Mouse (Mus musculus) limb, embryonic 15.5 days (tissue): Measurements from ENCODE around the gene Tmem86b. TPM values are rescaled to one million over a fixed set of nuclear protein-coding genes. Genes with fewer than 3 reads are reported as not detected.

Experiments used
- ATAC-seq: fragments of 200-750 bp; cut with Nextera tagmentation; 2 replicates; pipeline ENCODE4 v1.8.0; 2017; ENCODE audit warnings: low read depth, moderate TSS enrichment; ENCODE audit not compliant: insufficient number of reproducible peaks, low FRiP score, low TSS enrichment
- H3K27ac ChIP-seq: fragments of 300-500 bp; sonication (generic); 2 replicates; pipeline ENCODE4 v1.5.1; 2015; ENCODE audit warnings: moderate library complexity, mild to moderate bottlenecking, inconsistent platforms
- H3K27me3 ChIP-seq: fragments of 300-500 bp; sonication (generic); 2 replicates; pipeline ENCODE4 v1.6.1; 2015; ENCODE audit warnings: inconsistent platforms
- H3K36me3 ChIP-seq: fragments of 300-500 bp; sonication (generic); 2 replicates; pipeline ENCODE4 v1.6.1; 2015; ENCODE audit warnings: inconsistent platforms
- H3K4me1 ChIP-seq: fragments of 300-500 bp; sonication (generic); 2 replicates; pipeline ENCODE4 v1.6.1; 2015; ENCODE audit warnings: inconsistent platforms
- H3K4me2 ChIP-seq: fragments of 300-500 bp; sonication (generic); 2 replicates; pipeline ENCODE4 v1.6.1; 2015; ENCODE audit warnings: mild to moderate bottlenecking, inconsistent platforms
- H3K4me3 ChIP-seq: fragments of 300-500 bp; sonication (generic); 2 replicates; pipeline ENCODE4 v1.5.1; 2015; ENCODE audit warnings: mild to moderate bottlenecking, inconsistent platforms
- H3K9ac ChIP-seq: fragments of 300-500 bp; sonication (generic); 2 replicates; pipeline ENCODE4 v1.6.1; 2015; ENCODE audit warnings: inconsistent platforms
- H3K9me3 ChIP-seq: fragments of 300-500 bp; sonication (generic); 2 replicates; pipeline ENCODE4 v1.6.1; 2016; ENCODE audit warnings: inconsistent platforms
- WGBS: fragments of 180-500 bp; shearing (Covaris S2); methylation state at CpG from one replicate; pipeline ENCODE4 v1.1.7; 2015; 5-methylcytosine and 5-hydroxymethylcytosine counted together
- polyA plus RNA-seq: library from polyadenylated mRNA; unstranded; fragments of >200 nt; fragmentation: Nextera tagmentation; extraction: Ambion mirVana; gene quantifications from 2 replicates; pipeline ENCODE4 v1.2.1, GENCODE M21; 2015

Tmem86b gene
- 0.52 and 0.99 TPM in 2 replicates for polyA plus RNA-seq

- no peak within 1 kb of the TSS for H3K4me2 ChIP-seq
- ATAC-seq = no peak
- H3K9ac ChIP-seq = no peak within 1 kb of the TSS
- H3K36me3 ChIP-seq = peaks cover 72% of the 10 kb centered on the region
- no peaks in the 10 kb centered on the region for H3K27me3 ChIP-seq
- no peak within 1 kb of the TSS for H3K27ac ChIP-seq
- H3K4me3 ChIP-seq = no peak within 1 kb of the TSS
- H3K4me1 ChIP-seq = no peaks in the 10 kb centered on the region
- WGBS = 90% methylated on average over 4 of the region's 4 CpGs
- no peaks in the 10 kb centered on the region for H3K9me3 ChIP-seq
These were observed at the start of gene Tmem86b for GRCm38 (mm10) chr7:4631031-4631430. Gene Tmem86b (minus strand): TSS chr7:4631422.

- Histone ChIP-seq H3K27me3 (no peaks in the 10 kb centered on the region), H3K27ac (no peak overlapping the region), H3K36me3 (peaks cover 61% of the 10 kb centered on the region), H3K9ac (no peak overlapping the region), H3K4me2 (no peak overlapping the region), H3K9me3 (no peaks in the 10 kb centered on the region), H3K4me3 (no peak overlapping the region), H3K4me1 (no peaks in the 10 kb centered on the region)
- WGBS = 70% methylated on average over 7 of the region's 7 CpGs
- no peak for ATAC-seq
These were observed 44.0 kb upstream of the Tmem86b start for GRCm38 (mm10) chr7:4675200-4675599.

GRCm38 (mm10) chr7:4674114-4674731 is 43.0 kb upstream of the Tmem86b start:
- no peak overlapping the region for H3K9ac ChIP-seq
- H3K4me2 ChIP-seq = no peak overlapping the region
- ATAC-seq = no peak
- no peaks in the 10 kb centered on the region for H3K9me3 ChIP-seq
- peaks cover 62% of the 10 kb centered on the region for H3K36me3 ChIP-seq
- H3K27ac ChIP-seq = no peak overlapping the region
- 86% methylated on average over 12 of the region's 12 CpGs for whole genome bisulfite sequencing
- H3K4me1 ChIP-seq = no peaks in the 10 kb centered on the region
- no peak overlapping the region for H3K4me3 ChIP-seq
- no peaks in the 10 kb centered on the region for H3K27me3 ChIP-seq

GRCm38 (mm10) chr7:4671956-4672355 is 40.7 kb upstream of the Tmem86b start:
- Histone ChIP-seq H3K9ac (no peak overlapping the region), H3K27ac (no peak overlapping the region), H3K36me3 (peaks cover 68% of the 10 kb centered on the region), H3K4me2 (no peak overlapping the region), H3K4me1 (no peaks in the 10 kb centered on the region), H3K9me3 (no peaks in the 10 kb centered on the region), H3K4me3 (no peak overlapping the region), H3K27me3 (no peaks in the 10 kb centered on the region)
- 0 out of 2 replicates have a peak, but pooled peaks have one; percentile 35 for ATAC-seq
- 63% methylated on average over 4 of the region's 4 CpGs for WGBS

GRCm38 (mm10) chr7:4670655-4671255 is 39.5 kb upstream of the Tmem86b start:
- Histone ChIP-seq H3K4me2 (no peak overlapping the region), H3K36me3 (peaks cover 68% of the 10 kb centered on the region), H3K27me3 (no peaks in the 10 kb centered on the region), H3K4me1 (no peaks in the 10 kb centered on the region), H3K9ac (no peak overlapping the region), H3K4me3 (no peak overlapping the region), H3K27ac (no peak overlapping the region), H3K9me3 (no peaks in the 10 kb centered on the region)
- WGBS = 88% methylated on average over 8 of the region's 8 CpGs
- ATAC-seq = no peak

- H3K4me1 ChIP-seq = no peaks in the 10 kb centered on the region
These were observed 37.9 kb upstream of the Tmem86b start for GRCm38 (mm10) chr7:4669156-4669555.

GRCm38 (mm10) chr7:4668506-4668905 is 37.3 kb upstream of the Tmem86b start:
- WGBS = 94% methylated on average over 8 of the region's 8 CpGs
- no peak overlapping the region for H3K4me2 ChIP-seq
- H3K9me3 ChIP-seq = no peaks in the 10 kb centered on the region
- H3K27me3 ChIP-seq = no peaks in the 10 kb centered on the region
- ATAC-seq = no peak
- H3K9ac ChIP-seq = no peak overlapping the region
- no peak overlapping the region for H3K27ac ChIP-seq
- peaks cover 59% of the 10 kb centered on the region for H3K36me3 ChIP-seq
- no peak overlapping the region for H3K4me3 ChIP-seq
- no peaks in the 10 kb centered on the region for H3K4me1 ChIP-seq

More at GRCm38 (mm10) chr7:4669156-4669555, 37.9 kb upstream of the Tmem86b start:
- Histone ChIP-seq H3K36me3 (peaks cover 62% of the 10 kb centered on the region), H3K27ac (no peak overlapping the region), H3K4me3 (no peak overlapping the region), H3K9me3 (no peaks in the 10 kb centered on the region), H3K9ac (no peak overlapping the region), H3K27me3 (no peaks in the 10 kb centered on the region), H3K4me2 (no peak overlapping the region)
- no peak for ATAC-seq
- 95% methylated on average over 9 of the region's 9 CpGs for WGBS

GRCm38 (mm10) chr7:4666871-4667270 is 35.6 kb upstream of the Tmem86b start:
- Histone ChIP-seq H3K4me1 (no peaks in the 10 kb centered on the region), H3K4me3 (no peak overlapping the region), H3K4me2 (no peak overlapping the region), H3K9me3 (no peaks in the 10 kb centered on the region), H3K27ac (no peak overlapping the region), H3K9ac (no peak overlapping the region), H3K36me3 (peaks cover 59% of the 10 kb centered on the region), H3K27me3 (no peaks in the 10 kb centered on the region)
- ATAC-seq = no peak
- WGBS = 93% methylated on average over 5 of the region's 5 CpGs

GRCm38 (mm10) chr7:4663742-4664141 is 32.5 kb upstream of the Tmem86b start:
- Histone ChIP-seq H3K36me3 (peaks cover 40% of the 10 kb centered on the region), H3K27ac (no peak overlapping the region), H3K4me2 (no peak overlapping the region), H3K9me3 (no peaks in the 10 kb centered on the region), H3K9ac (no peak overlapping the region), H3K4me1 (peaks cover 11% of the 10 kb centered on the region), H3K27me3 (no peaks in the 10 kb centered on the region), H3K4me3 (no peak overlapping the region)
- ATAC-seq = no peak
- WGBS = 95% methylated on average over 2 of the region's 2 CpGs

- Histone ChIP-seq H3K4me1 (peaks cover 11% of the 10 kb centered on the region), H3K36me3 (peaks cover 34% of the 10 kb centered on the region), H3K9me3 (no peaks in the 10 kb centered on the region), H3K27me3 (no peaks in the 10 kb centered on the region), H3K4me3 (no peak overlapping the region), H3K4me2 (no peak overlapping the region), H3K9ac (no peak overlapping the region), H3K27ac (no peak overlapping the region)
- ATAC-seq = no peak
- WGBS = 70% methylated on average over 8 of the region's 8 CpGs
These were observed 32.0 kb upstream of the Tmem86b start for GRCm38 (mm10) chr7:4663179-4663578.

GRCm38 (mm10) chr7:4659911-4660443 is 28.8 kb upstream of the Tmem86b start:
- H3K4me3 ChIP-seq = peak overlapping the region; percentile 82
- WGBS = 54% methylated on average over 3 of the region's 3 CpGs
- peaks cover 32% of the 10 kb centered on the region for H3K4me1 ChIP-seq
- peak overlapping the region; percentile 78 for H3K4me2 ChIP-seq
- no peaks in the 10 kb centered on the region for H3K27me3 ChIP-seq
- no peak for ATAC-seq
- H3K9ac ChIP-seq = peak overlapping the region; percentile 48
- H3K9me3 ChIP-seq = no peaks in the 10 kb centered on the region
- H3K36me3 ChIP-seq = peaks cover 16% of the 10 kb centered on the region
- peak overlapping the region; percentile 97 for H3K27ac ChIP-seq

- Histone ChIP-seq H3K9me3 (no peaks in the 10 kb centered on the region), H3K4me1 (peaks cover 37% of the 10 kb centered on the region), H3K27me3 (no peaks in the 10 kb centered on the region), H3K9ac (peak within 1 kb of the TSS; percentile 92), H3K36me3 (peaks cover 9% of the 10 kb centered on the region), H3K4me3 (peak within 1 kb of the TSS; percentile 82), H3K4me2 (peak within 1 kb of the TSS; percentile 78), H3K27ac (peak within 1 kb of the TSS; percentile 97)
- peak; percentile 97 for ATAC-seq
- WGBS = 0% methylated on average over 54 of the region's 54 CpGs
These were observed 27.8 kb upstream of the Tmem86b start, which contains the start of gene Ppp6r1 for GRCm38 (mm10) chr7:4658912-4659551. Gene Ppp6r1 (minus strand): TSS chr7:4659019.
